Mouse (Mus musculus) small intestine, adult 2 months (tissue): ENCODE measurements around the gene Mxd4. TPM values are rescaled to one million over a fixed set of nuclear protein-coding genes. Genes with fewer than 3 reads are reported as not detected.

Experiments used
- H3K27ac ChIP-seq: fragments of 200-500 bp; 2 replicates; pipeline ENCODE4 v1.5.1; 2012; ENCODE audit warnings: low read depth, low read length, control low read depth, inconsistent platforms; ENCODE audit not compliant: insufficient read depth
- H3K27me3 ChIP-seq: fragments of 200-500 bp; 2 replicates; pipeline ENCODE4 v1.6.1; 2012; ENCODE audit warnings: mild to moderate bottlenecking, moderate library complexity, low read length, inconsistent platforms; ENCODE audit not compliant: control insufficient read depth, insufficient read depth
- H3K36me3 ChIP-seq: fragments of 200-500 bp; 2 replicates; pipeline ENCODE4 v1.6.1; 2012; ENCODE audit warnings: mild to moderate bottlenecking, low read length, control low read depth, inconsistent platforms; ENCODE audit not compliant: control insufficient read depth, insufficient read depth
- H3K4me1 ChIP-seq: fragments of 200-500 bp; 2 replicates; pipeline ENCODE4 v1.6.1; 2012; ENCODE audit warnings: low read length, inconsistent platforms, mixed read lengths; ENCODE audit not compliant: control insufficient read depth, insufficient read depth, insufficient read length
- H3K4me3 ChIP-seq: fragments of 200-500 bp; 2 replicates; pipeline ENCODE4 v1.5.1; 2012; ENCODE audit warnings: low read depth, mild to moderate bottlenecking, control low read depth, inconsistent platforms, low read length, moderate library complexity
- CTCF ChIP-seq: fragments of 200-500 bp; IDR thresholded peaks from 2 replicates; pipeline ENCODE4 v1.5.1; 2012; ENCODE audit warnings: low read depth, mild to moderate bottlenecking, control low read depth, inconsistent platforms, low read length, moderate library complexity, mixed read lengths; ENCODE audit not compliant: insufficient replicate concordance, insufficient read length; ENCODE audit errors: extremely low read depth
- POLR2A ChIP-seq: fragments of 200-500 bp; IDR thresholded peaks from 2 replicates; pipeline ENCODE4 v1.6.1; 2012; ENCODE audit warnings: low read depth, mild to moderate bottlenecking, control low read depth, inconsistent platforms, low read length, moderate library complexity
- WGBS: fragments of 180-500 bp; shearing (Covaris S2); methylation state at CpG from one replicate; pipeline ENCODE4 v1.1.7; 2018; 5-methylcytosine and 5-hydroxymethylcytosine counted together
- polyA plus RNA-seq: library from polyadenylated mRNA; depleted of rRNA; stranded (reverse); fragments of >200 nt; gene quantifications from 2 replicates; pipeline ENCODE4 v1.2.3, GENCODE M21; 2012; rRNA removed

The Mxd4 gene
- polyA plus RNA-seq = 82.5 and 154 TPM in 2 replicates

GRCm38 (mm10) chr5:34187601-34188316, at the start of gene Mxd4:
Gene Mxd4 (minus strand): TSS chr5:34187720.
- Histone ChIP-seq H3K36me3 (no peaks in the 10 kb centered on the region), H3K27me3 (no peaks in the 10 kb centered on the region), H3K4me3 (peak within 1 kb of the TSS; percentile 87), H3K27ac (peak within 1 kb of the TSS; percentile 86), H3K4me1 (peaks cover 23% of the 10 kb centered on the region)
- TF ChIP-seq CTCF (no peak), POLR2A (peak; percentile 79)
- under 1% methylated on average over 60 of the region's 60 CpGs for WGBS

- Histone ChIP-seq H3K27me3 (no peaks in the 10 kb centered on the region), H3K4me3 (no peak overlapping the region), H3K27ac (no peak overlapping the region), H3K4me1 (peaks cover 10% of the 10 kb centered on the region; the same call in 1 of the 2 replicates), H3K36me3 (no peaks in the 10 kb centered on the region)
- 56% methylated on average over 10 of the region's 10 CpGs for WGBS
- TF ChIP-seq CTCF (peak; percentile 85; the same call in 1 of the 2 replicates), POLR2A (no peak)
Measured at GRCm38 (mm10) chr5:34235898-34236420, 48.4 kb upstream of the Mxd4 start.

- WGBS = 77% methylated on average over 4 of the region's 4 CpGs
- H3K36me3 ChIP-seq = no peaks in the 10 kb centered on the region
- TF ChIP-seq POLR2A (no peak), CTCF (no peak)
- no peak overlapping the region for H3K27ac ChIP-seq
- H3K4me3 ChIP-seq = no peak overlapping the region
- H3K27me3 ChIP-seq = no peaks in the 10 kb centered on the region
- peaks cover 10% of the 10 kb centered on the region; the same call in 1 of the 2 replicates for H3K4me1 ChIP-seq
Measured at GRCm38 (mm10) chr5:34235056-34235455, 47.5 kb upstream of the Mxd4 start.

GRCm38 (mm10) chr5:34233221-34233515, 45.6 kb upstream of the Mxd4 start:
- Histone ChIP-seq H3K36me3 (no peaks in the 10 kb centered on the region), H3K4me1 (peaks cover 11% of the 10 kb centered on the region; the same call in 1 of the 2 replicates), H3K27ac (peak overlapping the region; percentile 50), H3K4me3 (no peak overlapping the region), H3K27me3 (no peaks in the 10 kb centered on the region)
- TF ChIP-seq POLR2A (no peak), CTCF (no peak)
- 84% methylated on average over 6 of the region's 6 CpGs for WGBS

- H3K36me3 ChIP-seq = no peaks in the 10 kb centered on the region
- no peaks in the 10 kb centered on the region for H3K27me3 ChIP-seq
- 48% methylated on average over 8 of the region's 8 CpGs for WGBS
- H3K4me1 ChIP-seq = peaks cover 11% of the 10 kb centered on the region; the same call in 1 of the 2 replicates
- no peak for TF ChIP-seq CTCF
- no peak for TF ChIP-seq POLR2A
- H3K4me3 ChIP-seq = no peak overlapping the region
- peak overlapping the region; percentile 50 for H3K27ac ChIP-seq
Measured at GRCm38 (mm10) chr5:34232481-34233220, 45.1 kb upstream of the Mxd4 start.

- no peak overlapping the region for H3K4me3 ChIP-seq
- 76% methylated on average over 6 of the region's 6 CpGs for WGBS
- no peak for TF ChIP-seq CTCF
- TF ChIP-seq POLR2A = no peak
- no peaks in the 10 kb centered on the region for H3K36me3 ChIP-seq
- H3K27me3 ChIP-seq = no peaks in the 10 kb centered on the region
- peaks cover 11% of the 10 kb centered on the region; the same call in 1 of the 2 replicates for H3K4me1 ChIP-seq
- H3K27ac ChIP-seq = peak overlapping the region; percentile 50
Measured at GRCm38 (mm10) chr5:34231901-34232300, 44.4 kb upstream of the Mxd4 start.
